Comparison of ENCODE assay signal across 8 mouse cellular contexts in the genomic region with DNA sequence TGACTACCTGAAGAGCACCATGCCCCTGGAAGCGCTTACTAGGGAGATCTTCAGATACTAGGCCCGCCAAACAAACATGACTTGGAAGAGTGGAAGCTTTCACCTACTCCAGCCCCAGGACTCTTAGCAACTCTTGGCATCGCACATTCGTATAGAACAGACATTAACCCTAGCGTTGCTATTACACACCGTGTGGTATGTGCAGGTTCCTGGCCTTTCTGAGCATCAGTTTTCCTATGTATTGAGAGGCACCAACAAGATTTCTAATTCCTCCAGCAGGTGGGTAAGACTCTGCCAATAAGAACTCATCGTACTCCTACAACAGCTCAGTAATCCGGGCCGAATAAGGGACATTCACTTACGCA. TPM values are rescaled to one million over a fixed set of nuclear protein-coding genes. Genes with fewer than 3 reads are reported as not detected.
A peak's percentile ranks its signal among the peaks of the same experiment; 100 is the strongest.
DNase-seq lines count a peak whose midpoint lies in the region; ATAC-seq and TF ChIP-seq lines count a peak whose summit lies in the region.

No protein-coding gene starts in this region.

- H3K4me3 ChIP-seq in kidney, embryonic 16.5 days (ENCODE audit: low read length) = peak overlapping the region; percentile 59
- H3K4me3 ChIP-seq in cortical plate, adult 2 months (ENCODE audit: insufficient read depth, low read length) = peak overlapping the region; percentile 46
- peak overlapping the region; percentile 56 for H3K4me3 ChIP-seq in hindbrain, embryonic 16.5 days (ENCODE audit: low read length)
- H3K4me3 ChIP-seq in midbrain, postnatal 0 days (ENCODE audit: low read depth, low read length) = peak overlapping the region; percentile 53

- DNase-seq in kidney, adult 9 months = no peak
- no peak for DNase-seq in midbrain, postnatal 0 days (ENCODE audit: low spot score)
- no peak for DNase-seq in left cerebral cortex, adult 9 months (ENCODE audit: low spot score in 2 of 2)
- DNase-seq in adrenal gland, postnatal 36 days = no peak
- DNase-seq in spleen, adult 12 weeks (ENCODE audit: low spot score) = no peak

- peak; percentile 8; the same call in 1 of the 2 replicates for ATAC-seq in kidney, embryonic 16.5 days (ENCODE audit: low FRiP score, low TSS enrichment)
- peak; percentile 1; the same call in 1 of the 2 replicates for ATAC-seq in hindbrain, embryonic 16.5 days
- no peak for ATAC-seq in midbrain, postnatal 0 days (ENCODE audit: low FRiP score)

- H3K4me2 ChIP-seq in kidney, embryonic 16.5 days (replicated peaks; ENCODE audit: low read depth, low read length) = peak overlapping the region; percentile 82
- H3K4me2 ChIP-seq in hindbrain, embryonic 16.5 days (ENCODE audit: low read length) = peak overlapping the region; percentile 86
- peak overlapping the region; percentile 80 for H3K4me2 ChIP-seq in midbrain, postnatal 0 days (ENCODE audit: low read depth, low read length, poor library complexity, severe bottlenecking)

- H3K27me3 ChIP-seq in kidney, embryonic 16.5 days (ENCODE audit: insufficient read depth, low read length) = 0 out of 2 replicates have a peak, but pooled peaks cover 6% of the 10 kb centered on the region
- H3K27me3 ChIP-seq in hindbrain, embryonic 16.5 days (replicated peaks; ENCODE audit: control insufficient read depth, insufficient read depth, low read length) = peaks cover 15% of the 10 kb centered on the region
- peaks cover 40% of the 10 kb centered on the region for H3K27me3 ChIP-seq in midbrain, postnatal 0 days (ENCODE audit: insufficient read depth, low read length)

- H3K9ac ChIP-seq in kidney, embryonic 16.5 days (replicated peaks; ENCODE audit: low read length) = peak overlapping the region; percentile 73
- peak overlapping the region; percentile 43; the same call in 1 of the 2 replicates for H3K9ac ChIP-seq in hindbrain, embryonic 16.5 days (ENCODE audit: low read depth, low read length)
- peak overlapping the region; percentile 48; the same call in 1 of the 2 replicates for H3K9ac ChIP-seq in midbrain, postnatal 0 days (replicated peaks; ENCODE audit: low read length, poor library complexity, severe bottlenecking)

- no peaks in the 10 kb centered on the region for H3K36me3 ChIP-seq in kidney, embryonic 16.5 days (ENCODE audit: insufficient read depth, low read length)
- no peaks in the 10 kb centered on the region for H3K36me3 ChIP-seq in hindbrain, embryonic 16.5 days (ENCODE audit: control insufficient read depth, insufficient read depth, low read length)
- H3K36me3 ChIP-seq in midbrain, postnatal 0 days (ENCODE audit: insufficient read depth, low read length) = no peaks in the 10 kb centered on the region

- 5% methylated on average over 10 of the region's 10 CpGs for WGBS in kidney, embryonic 16.5 days
- 16% methylated on average over 10 of the region's 10 CpGs for WGBS in hindbrain, embryonic 16.5 days
- WGBS in midbrain, postnatal 0 days = 8% methylated on average over 10 of the region's 10 CpGs

- H3K9me3 ChIP-seq in kidney, embryonic 16.5 days (ENCODE audit: low read length) = no peaks in the 10 kb centered on the region
- H3K9me3 ChIP-seq in hindbrain, embryonic 16.5 days (ENCODE audit: control insufficient read depth, low read length) = no peaks in the 10 kb centered on the region
- H3K9me3 ChIP-seq in midbrain, postnatal 0 days (ENCODE audit: low read length) = no peaks in the 10 kb centered on the region

- no peak for TF ChIP-seq CTCF in cortical plate, adult 2 months (IDR thresholded peaks at IDR 0.05; ENCODE audit: extremely low read depth, insufficient read depth, low read length)
- no peak for TF ChIP-seq CTCF in midbrain, postnatal 0 days (IDR thresholded peaks at IDR 0.05)

- TF ChIP-seq POLR2A in cortical plate, adult 2 months (IDR thresholded peaks at IDR 0.05; ENCODE audit: extremely low read depth, insufficient read depth, low read length) = no peak

- peak overlapping the region; percentile 43 for H3K27ac ChIP-seq in kidney, embryonic 16.5 days (ENCODE audit: low read length)
- no peak overlapping the region for H3K27ac ChIP-seq in cortical plate, adult 2 months (ENCODE audit: insufficient read depth, low read length)
- H3K27ac ChIP-seq in hindbrain, embryonic 16.5 days (ENCODE audit: low read depth, low read length) = no peak overlapping the region
- no peak overlapping the region for H3K27ac ChIP-seq in midbrain, postnatal 0 days (ENCODE audit: low read depth, low read length)

- peaks cover 36% of the 10 kb centered on the region for H3K4me1 ChIP-seq in kidney, embryonic 16.5 days (ENCODE audit: insufficient read depth, low read length)
- H3K4me1 ChIP-seq in cortical plate, adult 2 months (ENCODE audit: control insufficient read depth, insufficient read depth, low read length) = no peaks in the 10 kb centered on the region
- peaks cover 25% of the 10 kb centered on the region for H3K4me1 ChIP-seq in hindbrain, embryonic 16.5 days (ENCODE audit: control insufficient read depth, insufficient read depth, low read depth, low read length)
- H3K4me1 ChIP-seq in midbrain, postnatal 0 days (ENCODE audit: insufficient read depth, low read length) = peaks cover 8% of the 10 kb centered on the region

RNA-seq across cellular contexts. Expression of a gene that starts 1.0 kb away (rescaled TPM):
- polyA plus RNA-seq in kidney, embryonic 16.5 days (2015; fragmentation: Nextera tagmentation; extraction: Ambion mirVana) = 20.1 and 21.0 TPM in 2 replicates
- polyA plus RNA-seq in cortical plate, adult 2 months (2012; rRNA removed) = 2.1 and 3.0 TPM in 2 replicates
- 5.7 and 6.9 TPM in 2 replicates for polyA plus RNA-seq in hindbrain, embryonic 16.5 days (2015; fragmentation: Nextera tagmentation; extraction: Ambion mirVana)
- 5.4 and 6.1 TPM in 2 replicates for total RNA-seq in midbrain, postnatal 0 days (2014; rRNA removed)
- polyA plus RNA-seq in midbrain, postnatal 0 days (2015; fragmentation: Nextera tagmentation; extraction: Ambion mirVana) = 3.6 and 3.7 TPM in 2 replicates
- total RNA-seq in adrenal gland, postnatal 36 days (2021) = 1 to 10 TPM; 7.6 to 8.6 TPM

RNA-seq across cellular contexts. Expression of a gene that starts 6.6 kb away (rescaled TPM):
- polyA plus RNA-seq in kidney, embryonic 16.5 days (2015; fragmentation: Nextera tagmentation; extraction: Ambion mirVana) = 0.05 and 0.08 TPM in 2 replicates
- 0.06 and 0.10 TPM in 2 replicates for polyA plus RNA-seq in cortical plate, adult 2 months (2012; rRNA removed)
- polyA plus RNA-seq in hindbrain, embryonic 16.5 days (2015; fragmentation: Nextera tagmentation; extraction: Ambion mirVana) = 0.05 and 0.09 TPM in 2 replicates
- not detected in 2 replicates for total RNA-seq in midbrain, postnatal 0 days (2014; rRNA removed)
- polyA plus RNA-seq in midbrain, postnatal 0 days (2015; fragmentation: Nextera tagmentation; extraction: Ambion mirVana) = 0.17 and 0.21 TPM in 2 replicates
- total RNA-seq in adrenal gland, postnatal 36 days (2021) = 1 to 10 TPM in 1 of 2 experiments, under 1 TPM in 1; 0.33 to 1.3 TPM

RNA-seq across cellular contexts. Expression of a gene that starts 40.8 kb away (rescaled TPM):
- polyA plus RNA-seq in kidney, embryonic 16.5 days (2015; fragmentation: Nextera tagmentation; extraction: Ambion mirVana) = 34.8 and 39.3 TPM in 2 replicates
- 15.1 and 15.9 TPM in 2 replicates for polyA plus RNA-seq in cortical plate, adult 2 months (2012; rRNA removed)
- 91.1 and 95.5 TPM in 2 replicates for polyA plus RNA-seq in hindbrain, embryonic 16.5 days (2015; fragmentation: Nextera tagmentation; extraction: Ambion mirVana)
- total RNA-seq in midbrain, postnatal 0 days (2014; rRNA removed) = 154 and 155 TPM in 2 replicates
- polyA plus RNA-seq in midbrain, postnatal 0 days (2015; fragmentation: Nextera tagmentation; extraction: Ambion mirVana) = 95.0 and 104 TPM in 2 replicates
- total RNA-seq in adrenal gland, postnatal 36 days (2021) = 10 to 100 TPM; 10.5 to 10.9 TPM

RNA-seq across cellular contexts. Expression of a gene that starts 57.6 kb away (rescaled TPM):
- 66.2 and 67.8 TPM in 2 replicates for polyA plus RNA-seq in kidney, embryonic 16.5 days (2015; fragmentation: Nextera tagmentation; extraction: Ambion mirVana)
- 63.4 and 63.8 TPM in 2 replicates for polyA plus RNA-seq in cortical plate, adult 2 months (2012; rRNA removed)
- polyA plus RNA-seq in hindbrain, embryonic 16.5 days (2015; fragmentation: Nextera tagmentation; extraction: Ambion mirVana) = 112 and 135 TPM in 2 replicates
- total RNA-seq in midbrain, postnatal 0 days (2014; rRNA removed) = 218 and 247 TPM in 2 replicates
- 114 and 125 TPM in 2 replicates for polyA plus RNA-seq in midbrain, postnatal 0 days (2015; fragmentation: Nextera tagmentation; extraction: Ambion mirVana)
- 10 to 100 TPM; 15.1 to 23.4 TPM for total RNA-seq in adrenal gland, postnatal 36 days (2021)

RNA-seq across cellular contexts. Expression of a gene that starts 59.7 kb away (rescaled TPM):
- 157 and 179 TPM in 2 replicates for polyA plus RNA-seq in kidney, embryonic 16.5 days (2015; fragmentation: Nextera tagmentation; extraction: Ambion mirVana)
- 108 and 117 TPM in 2 replicates for polyA plus RNA-seq in cortical plate, adult 2 months (2012; rRNA removed)
- 109 and 119 TPM in 2 replicates for polyA plus RNA-seq in hindbrain, embryonic 16.5 days (2015; fragmentation: Nextera tagmentation; extraction: Ambion mirVana)
- 62.5 and 70.5 TPM in 2 replicates for total RNA-seq in midbrain, postnatal 0 days (2014; rRNA removed)
- 93.3 and 101 TPM in 2 replicates for polyA plus RNA-seq in midbrain, postnatal 0 days (2015; fragmentation: Nextera tagmentation; extraction: Ambion mirVana)
- 10 to 100 TPM; 65.7 to 70.6 TPM for total RNA-seq in adrenal gland, postnatal 36 days (2021)
